Mouse (Mus musculus): Measurements from ENCODE around the gene Gls. TPM values are rescaled to one million over a fixed set of nuclear protein-coding genes. Genes with fewer than 3 reads are reported as not detected.

Gene Gls
- 10 to 100 TPM; 65.6 to 74.8 TPM for total RNA-seq (2021)
- long read RNA-seq, experiment 1, full-length matches to known transcripts = 12 of 19 reads
- long read RNA-seq, experiment 1, partial matches to known transcripts = 2 of 19 reads
- long read RNA-seq, experiment 1, other reads (novel, unspliced or antisense) = 5 of 19 reads
- long read RNA-seq, experiment 2, full-length matches to known transcripts = 10 of 14 reads
- long read RNA-seq, experiment 2, partial matches to known transcripts = 1 of 14 reads
- long read RNA-seq, experiment 2, other reads (novel, unspliced or antisense) = 3 of 14 reads

GRCm38 (mm10) chr1:52233143-52233713 is at the start of gene Gls:
Gene Gls (minus strand): TSS chr1:52233232.
- intact Hi-C loops (cut with DNase I) = loop anchor here (5.0 kb wide), 1 partner anchor 116 kb away; the partner anchor contains the start of gene Stat1
- peak; percentile 93 to 96 for DNase-seq

GRCm38 (mm10) chr1:52279831-52280595 is 47.0 kb upstream of the Gls start:
- intact Hi-C loops (cut with DNase I) = no loop called here
- no peak for DNase-seq

- intact Hi-C loops (cut with DNase I) = no loop called here
Observed at GRCm38 (mm10) chr1:52279331-52279730, 46.3 kb upstream of the Gls start.

GRCm38 (mm10) chr1:52278073-52278472 is 45.0 kb upstream of the Gls start:
- intact Hi-C loops (cut with DNase I) = no loop called here
- DNase-seq = no peak

More at GRCm38 (mm10) chr1:52279331-52279730, 46.3 kb upstream of the Gls start:
- no peak for DNase-seq

- DNase-seq = no peak
- intact Hi-C loops (cut with DNase I) = no loop called here
Observed at GRCm38 (mm10) chr1:52274210-52274609, 41.2 kb upstream of the Gls start.

GRCm38 (mm10) chr1:52272018-52272678 is 39.1 kb upstream of the Gls start:
- no peak for DNase-seq
- intact Hi-C loops (cut with DNase I) = no loop called here

- intact Hi-C loops (cut with DNase I) = no loop called here
- no peak for DNase-seq
Observed at GRCm38 (mm10) chr1:52270354-52270753, 37.3 kb upstream of the Gls start.

GRCm38 (mm10) chr1:52269596-52269995 is 36.6 kb upstream of the Gls start:
- no peak for DNase-seq
- intact Hi-C loops (cut with DNase I) = no loop called here

- intact Hi-C loops (cut with DNase I) = no loop called here
Observed at GRCm38 (mm10) chr1:52268006-52268405, 35.0 kb upstream of the Gls start.

GRCm38 (mm10) chr1:52267606-52268005 is 34.6 kb upstream of the Gls start:
- DNase-seq = peak in 1 of 2 experiments; percentile 39
- intact Hi-C loops (cut with DNase I) = loop anchor here (1.0 kb wide), 1 partner anchor 119 kb away; no protein-coding TSS in a partner anchor

More at GRCm38 (mm10) chr1:52268006-52268405, 35.0 kb upstream of the Gls start:
- no peak for DNase-seq

- DNase-seq = no peak
- intact Hi-C loops (cut with DNase I) = no loop called here
Observed at GRCm38 (mm10) chr1:52265886-52266516, 33.0 kb upstream of the Gls start.

GRCm38 (mm10) chr1:52264290-52264689 is 31.3 kb upstream of the Gls start:
- DNase-seq = no peak
- intact Hi-C loops (cut with DNase I) = no loop called here

GRCm38 (mm10) chr1:52260354-52261090 is 27.5 kb upstream of the Gls start:
- no peak for DNase-seq
- intact Hi-C loops (cut with DNase I) = no loop called here

- intact Hi-C loops (cut with DNase I) = no loop called here
- no peak for DNase-seq
Observed at GRCm38 (mm10) chr1:52258006-52258749, 25.1 kb upstream of the Gls start.

- intact Hi-C loops (cut with DNase I) = no loop called here
- DNase-seq = no peak
Observed at GRCm38 (mm10) chr1:52256916-52257315, 23.9 kb upstream of the Gls start.

GRCm38 (mm10) chr1:52256194-52256593 is 23.2 kb upstream of the Gls start:
- no peak for DNase-seq
- intact Hi-C loops (cut with DNase I) = no loop called here

GRCm38 (mm10) chr1:52254411-52254810 is 21.4 kb upstream of the Gls start:
- intact Hi-C loops (cut with DNase I) = no loop called here
- DNase-seq = no peak

GRCm38 (mm10) chr1:52253386-52253785 is 20.4 kb upstream of the Gls start:
- no peak for DNase-seq
- intact Hi-C loops (cut with DNase I) = no loop called here

- intact Hi-C loops (cut with DNase I) = no loop called here
- DNase-seq = no peak
Observed at GRCm38 (mm10) chr1:52252447-52252846, 19.4 kb upstream of the Gls start.

Data from gastrocnemius, postnatal 36 days (tissue).